Mouse (Mus musculus): ENCODE data around the gene Stat5a. TPM values are rescaled to one million over a fixed set of nuclear protein-coding genes. Genes with fewer than 3 reads are reported as not detected.

Stat5a gene
- total RNA-seq, 2 experiments from 2014 or later: 4.4 to 5.1 TPM

GRCm38 (mm10) chr11:100859579-100860075 is 476 bp downstream of the Stat5a start:
- DNase-seq (ENCODE audit: low spot score in 2 of 2): no peak

DNA sequence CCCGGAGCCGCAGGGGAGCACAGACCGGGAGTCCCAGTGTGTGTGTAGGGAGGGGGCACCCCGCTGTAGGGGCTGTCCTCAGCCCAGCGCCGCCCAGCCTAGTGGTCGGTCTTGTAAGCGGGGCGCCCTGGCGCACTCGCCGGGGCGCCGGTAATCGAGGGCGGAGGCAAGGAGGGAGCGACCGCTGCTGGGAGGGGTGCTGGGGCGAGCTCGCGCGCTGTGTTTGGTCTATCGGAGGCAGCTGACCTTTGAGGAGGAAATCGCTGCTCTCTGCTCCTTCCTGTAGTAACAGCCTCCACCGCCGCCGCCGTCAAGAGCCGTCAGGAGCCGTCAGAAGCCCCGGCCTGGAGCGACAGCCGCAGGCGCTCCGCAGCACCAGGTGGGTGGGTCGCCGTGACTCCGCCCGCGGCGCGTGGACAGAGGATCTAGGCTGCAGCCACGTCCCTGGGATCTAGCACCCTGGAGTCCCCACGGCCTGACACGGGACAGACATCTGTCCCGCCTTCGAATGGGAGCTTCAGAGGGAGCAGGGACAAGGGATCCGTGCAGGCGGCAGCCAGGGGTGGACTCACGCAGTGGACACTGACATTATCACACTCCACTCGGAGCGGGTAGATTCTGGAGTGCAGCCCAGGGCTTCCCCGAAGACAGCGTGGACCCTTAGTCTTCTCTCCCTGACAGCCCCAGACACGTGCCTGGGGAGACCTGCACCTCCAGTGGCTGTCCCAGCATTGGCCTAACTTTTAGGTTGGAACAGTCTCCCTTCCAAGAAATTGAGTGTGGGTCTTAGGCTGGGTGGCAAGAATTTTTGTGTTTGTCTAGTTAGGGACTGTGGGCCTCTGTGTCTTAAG is 1.3 kb downstream of the Stat5a start:
- DNase-seq (ENCODE audit: low spot score in 2 of 2): peak; percentile 26 to 44

GRCm38 (mm10) chr11:100861335-100861734 is 2.2 kb downstream of the Stat5a start:
- DNase-seq (ENCODE audit: low spot score in 2 of 2): no peak

GRCm38 (mm10) chr11:100861836-100862235 is 2.7 kb downstream of the Stat5a start:
- no peak for DNase-seq (ENCODE audit: low spot score in 2 of 2)

DNA sequence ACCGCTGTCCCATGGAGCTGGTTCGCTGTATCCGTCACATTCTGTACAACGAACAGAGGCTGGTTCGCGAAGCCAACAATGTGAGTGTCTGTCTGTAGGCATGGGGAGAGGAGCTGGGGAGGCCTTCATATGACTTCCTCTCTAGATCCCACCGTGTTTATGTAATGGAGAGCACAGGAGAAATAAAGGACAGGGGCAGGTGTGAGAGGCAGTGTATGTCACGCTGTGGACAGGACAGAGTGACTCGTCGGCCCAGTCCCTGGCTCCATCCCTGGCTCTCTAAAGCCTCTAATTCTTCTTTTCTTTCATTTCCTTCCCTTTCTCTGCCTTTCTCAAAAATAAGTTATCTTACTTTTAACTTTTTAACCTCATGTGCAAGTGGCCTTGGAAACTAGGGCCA is 4.0 kb downstream of the Stat5a start:
- DNase-seq (ENCODE audit: low spot score in 2 of 2): no peak

DNA sequence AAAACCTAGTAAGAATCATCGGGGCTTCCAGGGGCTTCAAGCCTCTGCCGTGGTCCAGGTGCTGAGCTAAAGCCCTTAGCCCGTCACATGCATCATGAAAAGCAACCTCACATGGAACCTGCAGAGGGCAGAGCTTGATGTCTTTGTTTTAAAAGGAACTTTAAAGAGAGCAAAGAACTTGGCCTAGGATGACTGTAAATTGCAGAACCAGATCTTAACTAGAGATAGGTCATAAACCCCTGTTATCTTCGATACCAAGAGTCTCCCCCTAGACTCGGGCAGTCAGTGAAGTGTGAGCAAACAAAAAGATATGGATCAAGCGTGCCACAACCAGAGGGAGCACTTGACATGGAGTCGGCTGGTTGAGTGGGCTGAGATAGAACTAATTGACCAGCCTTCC is 6.5 kb downstream of the Stat5a start:
- DNase-seq (ENCODE audit: low spot score in 2 of 2): no peak

DNA sequence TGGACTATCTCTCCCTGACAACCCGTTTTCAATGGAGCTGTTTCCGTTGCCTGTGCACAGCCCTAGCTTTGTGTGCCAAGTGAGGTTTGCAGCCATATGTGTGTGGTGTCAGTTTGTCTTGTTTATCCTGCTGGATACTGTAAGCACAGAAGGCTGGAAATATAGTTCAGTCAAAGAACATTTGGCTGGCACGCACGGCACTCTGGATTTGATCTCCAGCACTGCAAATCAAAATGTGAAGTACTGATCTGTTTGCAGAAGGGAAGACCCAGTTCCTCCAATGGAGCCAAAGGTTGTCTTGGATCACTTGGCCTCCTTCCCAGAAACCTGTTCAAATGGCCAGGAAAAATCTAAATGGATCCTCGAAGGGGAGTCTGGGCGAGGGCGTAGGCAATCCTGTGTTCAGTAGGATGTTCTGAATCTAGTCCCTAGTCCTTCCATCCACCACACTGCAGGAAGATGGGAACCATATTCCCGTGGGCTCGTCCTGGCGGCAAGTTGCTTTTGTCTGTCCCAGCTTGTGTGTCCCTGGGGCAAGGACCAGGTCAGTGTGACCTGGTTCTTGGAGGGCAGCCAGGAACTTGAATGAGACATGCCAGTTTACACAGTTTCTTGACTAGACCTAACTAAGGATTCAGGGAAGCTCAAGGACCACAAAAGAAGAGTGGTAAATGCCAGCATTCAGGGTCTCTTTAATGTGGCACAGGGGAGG is 11.3 kb downstream of the Stat5a start:
- DNase-seq (ENCODE audit: low spot score in 2 of 2): peak in 1 of 2 experiments; percentile 82

DNA sequence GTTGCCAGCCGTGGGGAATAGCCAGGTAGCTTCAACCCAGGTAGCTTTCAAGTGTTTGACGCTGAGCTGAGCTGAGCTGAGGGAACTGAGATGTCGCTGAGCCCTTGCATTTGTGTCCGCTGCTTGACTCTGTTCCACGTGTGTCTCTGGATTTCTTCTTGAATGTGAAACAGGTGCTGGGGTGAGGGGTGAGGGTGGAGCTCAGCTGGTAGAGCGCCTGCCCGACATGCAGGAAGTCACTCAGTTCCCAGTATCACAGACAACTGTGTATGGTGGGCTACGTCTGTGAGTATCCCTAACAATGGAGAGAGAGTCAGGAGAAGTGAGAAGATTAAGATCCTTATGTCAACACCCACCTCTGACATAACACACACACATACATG is 11.8 kb downstream of the Stat5a start:
- no peak for DNase-seq (ENCODE audit: low spot score in 2 of 2)

DNA sequence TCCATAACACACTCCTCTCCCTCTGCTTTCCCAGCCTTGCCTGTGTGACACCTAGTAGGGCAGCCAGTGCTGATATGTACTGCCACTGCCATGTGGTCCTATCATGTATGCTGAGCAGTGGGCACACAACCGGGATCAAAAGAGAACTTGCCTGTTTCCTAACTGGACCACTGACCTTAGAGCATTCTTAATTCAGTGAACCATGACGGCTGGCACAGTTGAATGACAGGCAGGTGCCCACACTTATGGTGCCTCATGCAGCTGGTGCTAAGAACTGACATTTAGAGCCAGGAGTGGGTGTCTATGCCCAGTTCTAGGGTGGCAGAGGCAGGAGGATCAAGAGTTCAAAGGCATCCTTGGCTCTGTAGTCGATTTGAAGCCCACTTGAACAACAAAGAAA is 16.6 kb downstream of the Stat5a start:
- no peak for DNase-seq (ENCODE audit: low spot score in 2 of 2)

GRCm38 (mm10) chr11:100879321-100880078 is 20.3 kb downstream of the Stat5a start:
- no peak for DNase-seq (ENCODE audit: low spot score in 2 of 2)

GRCm38 (mm10) chr11:100883640-100884039 is 24.5 kb downstream of the Stat5a start:
- DNase-seq (ENCODE audit: low spot score in 2 of 2): no peak

GRCm38 (mm10) chr11:100885472-100885871 is 26.3 kb downstream of the Stat5a start:
- DNase-seq (ENCODE audit: low spot score in 2 of 2): no peak

DNA sequence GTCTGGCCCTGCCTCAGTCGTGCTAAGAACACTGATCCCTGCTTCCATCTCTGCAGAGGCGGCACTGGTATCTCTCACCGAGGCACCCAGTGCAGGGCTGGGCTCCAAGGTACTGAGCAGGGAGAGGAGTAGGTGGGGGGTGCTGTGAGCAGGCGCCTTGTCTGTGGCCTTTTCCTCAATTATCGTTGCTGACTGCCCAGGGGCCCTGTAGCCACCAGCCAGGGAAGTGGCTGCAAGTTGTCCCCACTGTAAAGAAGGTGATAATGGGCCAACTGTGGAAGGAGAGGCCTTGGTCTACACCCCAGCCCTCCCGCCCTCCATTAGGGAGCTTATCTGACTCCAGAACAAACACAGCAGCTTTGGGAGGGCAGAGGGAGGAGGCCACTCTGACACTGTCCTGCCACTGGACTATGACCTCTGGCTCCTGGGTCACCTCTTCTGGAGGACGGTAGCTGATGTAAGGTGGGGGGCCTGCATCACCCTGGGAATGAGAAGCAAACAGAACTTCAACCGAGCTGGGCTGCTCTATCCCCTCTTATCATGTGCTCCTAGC is 27.1 kb downstream of the Stat5a start:
- no peak for DNase-seq (ENCODE audit: low spot score in 2 of 2)

DNA sequence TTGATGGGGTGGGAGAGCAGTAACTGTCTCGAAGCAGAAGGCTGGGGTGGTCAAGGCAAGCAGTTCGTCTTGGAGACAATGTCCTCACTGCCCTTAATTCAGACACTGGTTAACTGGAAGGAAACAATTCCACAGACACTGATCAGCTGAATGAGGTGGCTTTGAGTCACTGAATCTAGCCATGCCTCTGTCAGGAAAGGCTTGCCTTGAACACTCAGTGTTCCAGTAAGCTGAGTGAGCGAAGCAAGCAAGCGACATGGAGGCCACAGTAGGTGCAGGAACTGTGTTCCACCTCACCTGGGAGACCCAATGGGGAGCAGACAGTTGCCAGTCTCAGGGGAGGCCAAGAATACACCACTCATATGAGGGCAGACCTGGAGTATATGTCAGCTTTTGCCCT is 28.1 kb downstream of the Stat5a start:
- no peak for DNase-seq (ENCODE audit: low spot score in 2 of 2)

DNA sequence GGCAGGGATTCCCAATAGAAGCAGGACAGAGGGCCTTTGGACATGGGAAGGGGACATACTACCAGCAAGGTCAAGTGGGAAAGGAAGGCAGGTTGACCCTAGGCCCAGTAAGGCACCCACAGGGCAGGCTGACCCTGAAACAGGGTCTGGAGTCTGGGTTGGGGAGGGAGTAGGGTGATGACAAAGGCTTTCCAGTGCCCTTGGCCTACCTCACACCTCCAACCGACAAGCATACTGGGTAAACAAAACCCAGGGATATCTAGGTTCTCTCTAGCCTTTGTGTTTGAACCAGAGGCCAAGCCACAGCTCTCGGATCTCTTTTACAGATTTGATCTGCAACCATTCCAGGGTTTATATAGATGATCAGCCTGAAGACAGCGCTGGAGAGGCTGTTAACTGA is 28.6 kb downstream of the Stat5a start:
- DNase-seq (ENCODE audit: low spot score in 2 of 2): no peak

- DNase-seq (ENCODE audit: low spot score in 2 of 2): no peak
Measured at GRCm38 (mm10) chr11:100888348-100888820, 29.2 kb downstream of the Stat5a start.

- DNase-seq (ENCODE audit: low spot score in 2 of 2): peak in 1 of 2 experiments; percentile 31
Measured at GRCm38 (mm10) chr11:100890481-100890880, 31.3 kb downstream of the Stat5a start.

GRCm38 (mm10) chr11:100891256-100892123 is 32.3 kb downstream of the Stat5a start:
- DNase-seq (ENCODE audit: low spot score in 2 of 2): no peak

DNA sequence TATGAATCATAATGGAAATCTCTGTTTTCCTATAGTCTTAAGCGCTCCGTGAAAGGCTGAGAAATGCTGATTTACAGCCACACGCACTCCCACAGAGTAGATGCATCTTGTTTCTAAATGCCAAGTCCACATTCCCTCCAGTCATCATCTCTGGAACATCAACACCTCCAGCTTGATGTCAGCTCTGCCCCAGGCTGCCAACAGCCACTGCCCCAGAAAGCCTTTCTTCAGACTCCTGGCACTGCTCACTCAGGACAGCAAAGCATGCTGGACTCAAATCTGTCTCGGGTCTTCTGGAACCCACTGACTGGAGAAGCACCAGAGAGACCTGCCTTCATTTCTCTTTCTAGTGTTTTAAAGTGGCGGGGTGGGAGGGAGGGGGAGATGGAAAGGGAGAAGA is 33.3 kb downstream of the Stat5a start:
- no peak for DNase-seq (ENCODE audit: low spot score in 2 of 2)

DNA sequence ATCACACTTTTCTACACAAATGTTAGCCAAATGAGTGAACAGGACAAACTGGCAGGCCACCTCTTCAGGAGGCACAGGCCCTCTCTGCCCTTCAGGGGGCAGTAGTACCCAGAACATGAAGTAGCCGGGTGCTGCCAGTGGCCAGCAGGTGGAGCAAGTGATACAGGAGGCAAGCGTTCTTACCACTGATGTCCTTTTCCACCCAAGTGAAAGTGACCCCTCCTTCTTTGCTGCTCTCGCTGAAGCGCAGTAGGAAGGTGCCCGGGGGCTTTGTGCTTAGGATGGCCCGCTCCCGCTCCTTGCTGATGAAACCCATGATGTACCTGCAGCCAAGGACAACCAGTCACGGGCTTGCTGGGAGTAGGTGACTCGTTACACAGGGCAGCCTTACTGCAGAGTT is 34.3 kb downstream of the Stat5a start:
- peak; percentile 90 to 93 for DNase-seq (ENCODE audit: low spot score in 2 of 2)
